Mouse (Mus musculus) G1E (cell line): Measurements from ENCODE around the gene Cacng8.

Source experiments
- GATA2 ChIP-seq: IDR thresholded peaks from 2 replicates; pipeline ENCODE4 v1.6.1; 2012; ENCODE audit warnings: low read depth, low read length, inconsistent platforms, borderline replicate concordance
- TAL1 ChIP-seq: conservative IDR thresholded peaks from 2 replicates; pipeline ENCODE4 v1.6.1; 2012; ENCODE audit warnings: low read depth, low read length, inconsistent platforms, mixed read lengths

GRCm38 (mm10) chr7:3365547-3366279, 24.8 kb upstream of the Cacng8 start:
- TF ChIP-seq TAL1 (no peak), GATA2 (no peak)
